Mouse (Mus musculus): ENCODE measurements around the gene Fblim1. TPM values are rescaled to one million over a fixed set of nuclear protein-coding genes. Genes with fewer than 3 reads are reported as not detected.

Fblim1 gene
- polyA plus RNA-seq, 1 experiment from 2014 or later = 27.8 TPM

GRCm38 (mm10) chr4:141596700-141597328, 9.1 kb downstream of the Fblim1 start:
- H3K9ac ChIP-seq (replicated peaks; ENCODE audit: low read depth, low read length) = no peak overlapping the region

GRCm38 (mm10) chr4:141595605-141596268, 10.2 kb downstream of the Fblim1 start:
- Histone ChIP-seq H3K4me2 (ENCODE audit: low read length) (no peak overlapping the region), H3K9ac (replicated peaks; ENCODE audit: low read depth, low read length) (no peak overlapping the region), H3K4me3 (replicated peaks; ENCODE audit: low read length) (no peak overlapping the region), H3K36me3 (ENCODE audit: control insufficient read depth, insufficient read depth) (no peaks in the 10 kb centered on the region), H3K4me1 (replicated peaks; ENCODE audit: control insufficient read depth, insufficient read depth, low read length) (peaks cover 22% of the 10 kb centered on the region), H3K9me3 (ENCODE audit: control insufficient read depth, low read length) (no peaks in the 10 kb centered on the region), H3K27ac (ENCODE audit: low read length) (no peak overlapping the region), H3K27me3 (replicated peaks; ENCODE audit: control insufficient read depth, insufficient read depth, low read length) (peaks cover 13% of the 10 kb centered on the region)
- WGBS = 78% methylated on average over 9 of the region's 9 CpGs
- no peak for ATAC-seq

More at GRCm38 (mm10) chr4:141596700-141597328, 9.1 kb downstream of the Fblim1 start:
- H3K4me1 ChIP-seq (replicated peaks; ENCODE audit: control insufficient read depth, insufficient read depth, low read length) = peaks cover 22% of the 10 kb centered on the region
- peaks cover 13% of the 10 kb centered on the region for H3K27me3 ChIP-seq (replicated peaks; ENCODE audit: control insufficient read depth, insufficient read depth, low read length)
- H3K4me2 ChIP-seq (ENCODE audit: low read length) = no peak overlapping the region
- no peak overlapping the region for H3K4me3 ChIP-seq (replicated peaks; ENCODE audit: low read length)
- 85% methylated on average over 8 of the region's 8 CpGs for WGBS
- H3K9me3 ChIP-seq (ENCODE audit: control insufficient read depth, low read length) = no peaks in the 10 kb centered on the region
- no peak for ATAC-seq
- no peak overlapping the region for H3K27ac ChIP-seq (ENCODE audit: low read length)
- H3K36me3 ChIP-seq (ENCODE audit: control insufficient read depth, insufficient read depth) = no peaks in the 10 kb centered on the region

GRCm38 (mm10) chr4:141595138-141595537, 10.8 kb downstream of the Fblim1 start:
- 95% methylated on average over 11 of the region's 11 CpGs for whole genome bisulfite sequencing
- ATAC-seq = no peak
- Histone ChIP-seq H3K4me3 (replicated peaks; ENCODE audit: low read length) (no peak overlapping the region), H3K4me1 (replicated peaks; ENCODE audit: control insufficient read depth, insufficient read depth, low read length) (peaks cover 20% of the 10 kb centered on the region), H3K4me2 (ENCODE audit: low read length) (no peak overlapping the region), H3K27me3 (replicated peaks; ENCODE audit: control insufficient read depth, insufficient read depth, low read length) (peaks cover 13% of the 10 kb centered on the region), H3K9me3 (ENCODE audit: control insufficient read depth, low read length) (no peaks in the 10 kb centered on the region), H3K36me3 (ENCODE audit: control insufficient read depth, insufficient read depth) (no peaks in the 10 kb centered on the region), H3K9ac (replicated peaks; ENCODE audit: low read depth, low read length) (no peak overlapping the region), H3K27ac (ENCODE audit: low read length) (no peak overlapping the region)

- no peaks in the 10 kb centered on the region for H3K9me3 ChIP-seq (ENCODE audit: control insufficient read depth, low read length)
- H3K4me3 ChIP-seq (replicated peaks; ENCODE audit: low read length) = no peak overlapping the region
- no peaks in the 10 kb centered on the region for H3K27me3 ChIP-seq (replicated peaks; ENCODE audit: control insufficient read depth, insufficient read depth, low read length)
- H3K9ac ChIP-seq (replicated peaks; ENCODE audit: low read depth, low read length) = no peak overlapping the region
- H3K4me2 ChIP-seq (ENCODE audit: low read length) = no peak overlapping the region
- H3K36me3 ChIP-seq (ENCODE audit: control insufficient read depth, insufficient read depth) = no peaks in the 10 kb centered on the region
- H3K27ac ChIP-seq (ENCODE audit: low read length) = no peak overlapping the region
- WGBS = 20% methylated on average over 3 of the region's 3 CpGs
- no peak for ATAC-seq
- H3K4me1 ChIP-seq (replicated peaks; ENCODE audit: control insufficient read depth, insufficient read depth, low read length) = no peaks in the 10 kb centered on the region
Measured at GRCm38 (mm10) chr4:141591547-141591946, 14.3 kb downstream of the Fblim1 start.

- Histone ChIP-seq H3K4me2 (ENCODE audit: low read length) (no peak overlapping the region), H3K36me3 (ENCODE audit: control insufficient read depth, insufficient read depth) (no peaks in the 10 kb centered on the region), H3K27me3 (replicated peaks; ENCODE audit: control insufficient read depth, insufficient read depth, low read length) (no peaks in the 10 kb centered on the region), H3K4me3 (replicated peaks; ENCODE audit: low read length) (no peak overlapping the region), H3K4me1 (replicated peaks; ENCODE audit: control insufficient read depth, insufficient read depth, low read length) (no peaks in the 10 kb centered on the region), H3K27ac (ENCODE audit: low read length) (no peak overlapping the region), H3K9me3 (ENCODE audit: control insufficient read depth, low read length) (no peaks in the 10 kb centered on the region), H3K9ac (replicated peaks; ENCODE audit: low read depth, low read length) (no peak overlapping the region)
- ATAC-seq = no peak
- 92% methylated on average over 8 of the region's 8 CpGs for WGBS
Measured at GRCm38 (mm10) chr4:141583919-141584318, 22.0 kb downstream of the Fblim1 start.

- Histone ChIP-seq H3K4me1 (replicated peaks; ENCODE audit: control insufficient read depth, insufficient read depth, low read length) (no peaks in the 10 kb centered on the region), H3K9ac (replicated peaks; ENCODE audit: low read depth, low read length) (no peak overlapping the region), H3K27ac (ENCODE audit: low read length) (no peak overlapping the region), H3K36me3 (ENCODE audit: control insufficient read depth, insufficient read depth) (no peaks in the 10 kb centered on the region), H3K9me3 (ENCODE audit: control insufficient read depth, low read length) (no peaks in the 10 kb centered on the region), H3K4me3 (replicated peaks; ENCODE audit: low read length) (no peak overlapping the region), H3K4me2 (ENCODE audit: low read length) (no peak overlapping the region), H3K27me3 (replicated peaks; ENCODE audit: control insufficient read depth, insufficient read depth, low read length) (no peaks in the 10 kb centered on the region)
- ATAC-seq = no peak
- 77% methylated on average over 13 of the region's 13 CpGs for WGBS
Measured at GRCm38 (mm10) chr4:141581051-141581450, 24.8 kb downstream of the Fblim1 start.

GRCm38 (mm10) chr4:141578833-141579232, 27.1 kb downstream of the Fblim1 start:
- Histone ChIP-seq H3K27me3 (replicated peaks; ENCODE audit: control insufficient read depth, insufficient read depth, low read length) (no peaks in the 10 kb centered on the region), H3K4me1 (replicated peaks; ENCODE audit: control insufficient read depth, insufficient read depth, low read length) (peaks cover 4% of the 10 kb centered on the region; the same call in 1 of the 2 replicates), H3K9ac (replicated peaks; ENCODE audit: low read depth, low read length) (no peak overlapping the region), H3K4me2 (ENCODE audit: low read length) (no peak overlapping the region), H3K9me3 (ENCODE audit: control insufficient read depth, low read length) (no peaks in the 10 kb centered on the region), H3K36me3 (ENCODE audit: control insufficient read depth, insufficient read depth) (no peaks in the 10 kb centered on the region), H3K4me3 (replicated peaks; ENCODE audit: low read length) (no peak overlapping the region), H3K27ac (ENCODE audit: low read length) (no peak overlapping the region)
- WGBS = 83% methylated on average over 3 of the region's 3 CpGs
- ATAC-seq = no peak

GRCm38 (mm10) chr4:141576877-141577276, 29.0 kb downstream of the Fblim1 start:
- WGBS = 94% methylated on average over 7 of the region's 7 CpGs
- H3K4me1 ChIP-seq (replicated peaks; ENCODE audit: control insufficient read depth, insufficient read depth, low read length) = peaks cover 4% of the 10 kb centered on the region; the same call in 1 of the 2 replicates
- H3K36me3 ChIP-seq (ENCODE audit: control insufficient read depth, insufficient read depth) = no peaks in the 10 kb centered on the region
- H3K4me3 ChIP-seq (replicated peaks; ENCODE audit: low read length) = no peak overlapping the region
- H3K9ac ChIP-seq (replicated peaks; ENCODE audit: low read depth, low read length) = no peak overlapping the region
- no peaks in the 10 kb centered on the region for H3K27me3 ChIP-seq (replicated peaks; ENCODE audit: control insufficient read depth, insufficient read depth, low read length)
- no peak overlapping the region for H3K4me2 ChIP-seq (ENCODE audit: low read length)
- no peak overlapping the region for H3K27ac ChIP-seq (ENCODE audit: low read length)
- ATAC-seq = no peak
- no peaks in the 10 kb centered on the region for H3K9me3 ChIP-seq (ENCODE audit: control insufficient read depth, low read length)

GRCm38 (mm10) chr4:141576404-141576803, 29.5 kb downstream of the Fblim1 start:
- no peaks in the 10 kb centered on the region for H3K36me3 ChIP-seq (ENCODE audit: control insufficient read depth, insufficient read depth)
- H3K27ac ChIP-seq (ENCODE audit: low read length) = no peak overlapping the region
- H3K9ac ChIP-seq (replicated peaks; ENCODE audit: low read depth, low read length) = no peak overlapping the region
- no peak for ATAC-seq
- no peaks in the 10 kb centered on the region for H3K27me3 ChIP-seq (replicated peaks; ENCODE audit: control insufficient read depth, insufficient read depth, low read length)
- no peaks in the 10 kb centered on the region for H3K9me3 ChIP-seq (ENCODE audit: control insufficient read depth, low read length)
- H3K4me1 ChIP-seq (replicated peaks; ENCODE audit: control insufficient read depth, insufficient read depth, low read length) = peaks cover 4% of the 10 kb centered on the region; the same call in 1 of the 2 replicates
- 81% methylated on average over 11 of the region's 11 CpGs for WGBS
- no peak overlapping the region for H3K4me2 ChIP-seq (ENCODE audit: low read length)
- H3K4me3 ChIP-seq (replicated peaks; ENCODE audit: low read length) = no peak overlapping the region

Measured in forebrain, embryonic 16.5 days (tissue).